Mouse (Mus musculus) small intestine, adult 2 months (tissue): ENCODE measurements at regions not wholly inside any gene's neighbourhood (a gene's known extent, or its start where the extent isn't known, plus 50 kb on each side); places are given as distances from the start of the nearest gene placed in this dataset.

ENCODE experiments used
- H3K27ac ChIP-seq: fragments of 200-500 bp; 2 replicates; pipeline ENCODE4 v1.5.1; 2012; ENCODE audit warnings: low read depth, low read length, control low read depth, inconsistent platforms; ENCODE audit not compliant: insufficient read depth
- H3K27me3 ChIP-seq: fragments of 200-500 bp; 2 replicates; pipeline ENCODE4 v1.6.1; 2012; ENCODE audit warnings: mild to moderate bottlenecking, moderate library complexity, low read length, inconsistent platforms; ENCODE audit not compliant: control insufficient read depth, insufficient read depth
- H3K36me3 ChIP-seq: fragments of 200-500 bp; 2 replicates; pipeline ENCODE4 v1.6.1; 2012; ENCODE audit warnings: mild to moderate bottlenecking, low read length, control low read depth, inconsistent platforms; ENCODE audit not compliant: control insufficient read depth, insufficient read depth
- H3K4me1 ChIP-seq: fragments of 200-500 bp; 2 replicates; pipeline ENCODE4 v1.6.1; 2012; ENCODE audit warnings: low read length, inconsistent platforms, mixed read lengths; ENCODE audit not compliant: control insufficient read depth, insufficient read depth, insufficient read length
- H3K4me3 ChIP-seq: fragments of 200-500 bp; 2 replicates; pipeline ENCODE4 v1.5.1; 2012; ENCODE audit warnings: low read depth, mild to moderate bottlenecking, control low read depth, inconsistent platforms, low read length, moderate library complexity
- CTCF ChIP-seq: fragments of 200-500 bp; IDR thresholded peaks from 2 replicates; pipeline ENCODE4 v1.5.1; 2012; ENCODE audit warnings: low read depth, mild to moderate bottlenecking, control low read depth, inconsistent platforms, low read length, moderate library complexity, mixed read lengths; ENCODE audit not compliant: insufficient replicate concordance, insufficient read length; ENCODE audit errors: extremely low read depth
- POLR2A ChIP-seq: fragments of 200-500 bp; IDR thresholded peaks from 2 replicates; pipeline ENCODE4 v1.6.1; 2012; ENCODE audit warnings: low read depth, mild to moderate bottlenecking, control low read depth, inconsistent platforms, low read length, moderate library complexity
- WGBS: fragments of 180-500 bp; shearing (Covaris S2); methylation state at CpG from one replicate; pipeline ENCODE4 v1.1.7; 2018; 5-methylcytosine and 5-hydroxymethylcytosine counted together

DNA sequence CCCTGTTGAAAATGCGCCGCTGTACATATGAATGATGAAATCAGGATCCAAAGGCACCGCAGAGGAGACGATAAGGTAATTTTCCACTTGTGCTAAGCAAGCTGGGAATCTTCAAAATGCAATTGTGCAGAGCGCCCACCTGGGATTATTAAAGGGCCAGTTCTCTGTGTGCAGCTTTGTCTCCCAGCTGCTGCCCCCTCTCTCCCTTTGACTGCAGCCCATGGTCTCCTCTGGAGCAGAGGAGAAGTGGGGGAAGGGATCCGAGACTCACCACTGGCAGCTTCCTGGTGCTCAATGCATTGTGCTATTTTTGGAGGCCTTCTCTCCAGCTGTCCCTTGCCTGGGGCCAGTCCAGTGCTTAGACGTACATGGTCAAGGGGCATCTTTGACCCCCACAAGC lies 127.1 kb downstream of the Chst1 start:
- no peak overlapping the region for H3K27ac ChIP-seq
- WGBS = 80% methylated on average over 7 of the region's 7 CpGs
- H3K27me3 ChIP-seq = no peaks in the 10 kb centered on the region
- no peak overlapping the region for H3K4me3 ChIP-seq
- no peaks in the 10 kb centered on the region for H3K4me1 ChIP-seq
- H3K36me3 ChIP-seq = no peaks in the 10 kb centered on the region
- TF ChIP-seq CTCF (no peak), POLR2A (no peak)

DNA sequence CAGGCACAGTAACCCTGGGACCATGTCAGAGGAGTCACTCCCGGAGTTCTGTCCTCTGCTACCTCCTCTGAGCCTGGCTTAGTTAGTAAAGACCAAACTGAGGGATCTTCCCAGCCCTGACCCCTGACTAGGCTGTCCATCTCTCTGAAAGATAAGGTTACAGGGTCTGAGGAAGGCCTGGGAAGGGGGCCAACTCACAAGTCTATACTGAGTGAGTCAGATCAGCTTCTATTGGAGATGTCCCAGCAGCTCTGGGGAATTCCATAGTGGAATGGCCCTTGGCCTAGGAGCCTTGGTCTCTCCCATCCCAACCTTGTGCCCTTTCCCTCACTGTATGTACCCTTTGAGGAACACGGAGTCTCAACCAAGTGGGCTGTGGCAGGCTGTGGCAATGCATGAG lies 127.7 kb downstream of the Chst1 start:
- 83% methylated on average over 2 of the region's 2 CpGs for WGBS
- Histone ChIP-seq H3K4me1 (no peaks in the 10 kb centered on the region), H3K27ac (no peak overlapping the region), H3K36me3 (no peaks in the 10 kb centered on the region), H3K4me3 (no peak overlapping the region), H3K27me3 (no peaks in the 10 kb centered on the region)
- TF ChIP-seq POLR2A (no peak), CTCF (no peak)

DNA sequence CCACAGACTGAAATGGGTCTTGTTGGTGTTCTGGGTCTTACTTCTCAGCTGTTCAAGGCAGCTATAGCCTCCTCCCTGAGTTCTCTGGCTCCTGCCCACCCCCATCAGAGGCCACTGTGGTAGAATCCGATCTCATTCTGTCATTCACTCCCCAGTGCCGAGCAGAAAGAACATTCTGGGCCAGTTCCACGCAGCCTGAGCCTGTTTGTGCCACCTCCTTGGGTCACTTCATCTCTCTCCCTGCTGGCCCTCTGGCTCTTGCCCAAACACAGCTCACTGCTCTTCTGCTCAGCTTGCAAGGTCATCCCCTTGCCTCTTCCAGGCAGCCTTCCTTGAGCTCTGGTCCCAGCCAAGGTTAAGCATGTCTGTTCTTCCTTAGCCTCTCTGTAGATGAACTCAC lies 128.9 kb downstream of the Chst1 start:
- 80% methylated on average over 3 of the region's 3 CpGs for WGBS
- Histone ChIP-seq H3K36me3 (no peaks in the 10 kb centered on the region), H3K27me3 (no peaks in the 10 kb centered on the region), H3K4me1 (no peaks in the 10 kb centered on the region), H3K27ac (no peak overlapping the region), H3K4me3 (no peak overlapping the region)
- TF ChIP-seq POLR2A = no peak
- TF ChIP-seq CTCF = no peak

DNA sequence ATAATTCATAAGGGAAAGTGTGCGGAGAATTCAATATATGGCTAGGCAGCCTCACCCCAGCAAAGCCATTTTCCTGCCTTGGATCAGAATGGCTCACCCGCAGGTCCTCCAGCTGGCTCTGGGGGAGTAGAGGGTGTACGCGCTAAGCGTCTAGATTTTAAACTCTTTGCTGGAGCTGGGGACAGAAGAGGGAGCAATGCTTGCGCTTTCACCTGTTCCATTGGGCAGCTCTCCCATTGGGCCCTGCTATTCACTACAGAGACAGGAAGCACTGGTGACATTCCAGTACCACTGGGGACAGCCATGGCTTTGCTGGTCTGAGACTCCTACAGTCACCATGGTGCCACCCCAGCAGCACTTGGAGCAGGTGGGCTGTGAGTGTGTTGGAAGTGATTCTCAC lies 130.9 kb downstream of the Chst1 start:
- Histone ChIP-seq H3K4me3 (no peak overlapping the region), H3K36me3 (no peaks in the 10 kb centered on the region), H3K27me3 (no peaks in the 10 kb centered on the region), H3K27ac (no peak overlapping the region), H3K4me1 (no peaks in the 10 kb centered on the region)
- 93% methylated on average over 6 of the region's 6 CpGs for WGBS
- no peak for TF ChIP-seq CTCF

DNA sequence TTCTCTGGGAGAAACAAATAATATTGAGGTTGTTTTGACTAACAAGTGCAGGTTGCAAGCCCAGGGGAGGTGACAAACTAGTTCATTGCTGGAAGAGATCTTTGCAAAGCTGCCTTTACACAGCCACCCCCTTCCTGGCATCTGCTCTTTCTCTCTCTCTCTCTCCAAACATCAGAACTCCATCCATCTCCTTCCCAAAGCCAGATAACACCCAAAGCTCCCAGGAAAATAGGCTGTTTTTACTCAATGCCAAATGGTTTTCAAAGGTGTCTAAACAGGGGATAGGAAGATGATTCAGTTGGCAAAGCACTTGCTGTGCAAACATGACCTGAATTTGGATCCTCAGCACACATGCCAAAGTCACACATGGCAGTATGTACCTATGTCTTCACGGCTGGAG lies 133.9 kb downstream of the Chst1 start:
- 78% methylated on average over 1 of the region's 1 CpGs for WGBS
- Histone ChIP-seq H3K27me3 (no peaks in the 10 kb centered on the region), H3K36me3 (no peaks in the 10 kb centered on the region), H3K4me3 (no peak overlapping the region), H3K4me1 (no peaks in the 10 kb centered on the region), H3K27ac (no peak overlapping the region)
- TF ChIP-seq CTCF = no peak
- no peak for TF ChIP-seq POLR2A

DNA sequence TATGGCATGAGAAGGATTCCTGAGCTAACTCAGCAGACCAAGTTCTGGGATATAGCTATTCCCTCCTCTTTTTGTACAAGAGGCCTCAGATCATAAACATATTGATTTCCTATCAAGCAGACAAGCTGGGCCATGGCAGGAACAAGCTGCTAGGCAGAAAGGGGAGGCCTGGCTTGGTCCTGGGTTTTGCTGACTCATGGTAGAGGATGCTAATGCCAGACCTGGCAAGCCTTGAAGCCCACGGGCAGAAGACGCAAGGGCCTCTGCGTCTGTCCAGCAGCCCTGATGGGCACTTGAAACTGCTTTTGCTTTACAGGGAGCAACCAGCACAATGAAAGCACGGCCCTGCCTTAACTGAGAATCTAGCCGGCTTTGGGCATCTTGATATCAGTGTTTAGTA lies 136.3 kb downstream of the Chst1 start:
- no peaks in the 10 kb centered on the region for H3K36me3 ChIP-seq
- no peak overlapping the region for H3K4me3 ChIP-seq
- H3K27ac ChIP-seq = no peak overlapping the region
- H3K4me1 ChIP-seq = no peaks in the 10 kb centered on the region
- WGBS = 71% methylated on average over 5 of the region's 5 CpGs
- TF ChIP-seq POLR2A (no peak), CTCF (no peak)
- no peaks in the 10 kb centered on the region for H3K27me3 ChIP-seq

DNA sequence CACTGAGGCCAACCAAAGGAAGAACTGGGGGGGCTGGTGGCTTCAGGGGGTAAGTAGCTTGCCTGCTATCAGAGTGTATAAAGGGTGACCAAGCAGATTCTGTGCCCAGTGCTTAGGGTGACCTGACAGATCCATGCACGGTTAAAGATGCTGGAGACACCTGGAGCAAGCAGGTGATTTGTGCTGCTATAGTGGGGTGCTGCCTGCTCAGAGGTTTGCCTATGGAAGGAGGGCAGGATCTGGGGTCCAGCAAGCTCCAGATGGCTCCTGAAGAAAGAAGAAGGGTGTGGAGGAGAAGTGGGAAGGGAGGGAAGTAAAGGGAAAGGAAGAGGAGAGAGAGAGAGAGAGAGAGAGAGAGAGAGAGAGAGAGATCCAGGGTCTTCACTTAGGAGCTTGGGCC lies 137.8 kb downstream of the Chst1 start:
- H3K27ac ChIP-seq = no peak overlapping the region
- 74% methylated on average over 1 of the region's 1 CpGs for WGBS
- no peak overlapping the region for H3K4me3 ChIP-seq
- no peaks in the 10 kb centered on the region for H3K27me3 ChIP-seq
- TF ChIP-seq POLR2A (no peak), CTCF (no peak)
- H3K4me1 ChIP-seq = no peaks in the 10 kb centered on the region
- H3K36me3 ChIP-seq = no peaks in the 10 kb centered on the region

DNA sequence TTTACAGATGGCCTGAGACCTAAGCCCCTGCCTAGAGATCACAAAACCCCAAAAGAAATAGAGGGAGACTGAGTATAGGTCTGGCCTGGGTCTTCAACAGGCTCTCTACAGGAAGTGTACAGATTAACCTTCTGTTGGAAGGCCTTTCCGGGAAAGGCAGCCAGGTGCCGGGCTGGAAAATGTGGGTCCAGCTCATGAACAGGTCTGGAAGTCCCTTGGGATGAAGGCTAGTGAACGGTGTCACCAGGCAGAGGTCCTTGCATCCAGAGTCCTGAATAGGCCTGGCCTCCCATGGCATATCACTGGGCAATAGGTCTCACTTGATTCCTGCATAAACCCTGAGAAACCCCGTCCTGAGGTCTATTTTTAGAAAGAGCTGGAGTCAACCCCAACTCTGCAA lies 140.1 kb downstream of the Chst1 start:
- H3K4me3 ChIP-seq = no peak overlapping the region
- 77% methylated on average over 4 of the region's 4 CpGs for WGBS
- no peak for TF ChIP-seq CTCF
- no peak for TF ChIP-seq POLR2A
- H3K36me3 ChIP-seq = no peaks in the 10 kb centered on the region
- no peak overlapping the region for H3K27ac ChIP-seq
- H3K27me3 ChIP-seq = no peaks in the 10 kb centered on the region
- no peaks in the 10 kb centered on the region for H3K4me1 ChIP-seq
